Mouse (Mus musculus) liver, adult 2 months (tissue): ENCODE measurements around the gene Gldc.

Source experiments
- CTCF ChIP-seq: fragments of 200-500 bp; IDR thresholded peaks from 2 replicates; pipeline ENCODE4 v1.5.1; 2011; ENCODE audit warnings: low read depth, low read length, control low read depth
- POLR2A ChIP-seq: fragments of 200-500 bp; IDR thresholded peaks from 2 replicates; pipeline ENCODE4 v1.6.1; 2011; ENCODE audit warnings: low read length, control low read depth; ENCODE audit not compliant: insufficient read depth; ENCODE audit errors: extremely low read depth

DNA sequence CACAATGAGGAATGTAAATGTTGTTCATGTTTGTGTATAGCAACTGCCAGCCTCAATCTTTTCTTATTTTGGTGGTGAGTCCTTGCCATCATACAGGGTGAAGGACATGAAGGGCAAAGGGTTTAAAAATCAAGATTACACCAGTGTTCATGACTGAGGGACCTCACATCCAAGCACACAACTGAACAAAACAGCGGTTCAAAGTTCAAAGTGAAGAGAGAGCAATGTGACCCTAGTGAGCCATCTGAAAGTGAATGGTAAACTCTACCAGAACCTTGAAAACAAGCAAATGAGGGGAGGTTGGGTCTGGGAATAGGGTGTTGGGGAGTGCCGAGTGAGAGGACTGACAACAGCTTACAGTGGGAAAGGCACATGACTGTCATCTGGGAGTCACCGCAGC is 63.8 kb downstream of the Gldc start:
- no peak for TF ChIP-seq CTCF
- no peak for TF ChIP-seq POLR2A
